Mouse (Mus musculus): ENCODE results near the gene Gm20716. TPM values are rescaled to one million over a fixed set of nuclear protein-coding genes. Genes with fewer than 3 reads are reported as not detected.

Gene Gm20716
- not detected in 2 replicates for polyA plus RNA-seq (2012)

DNA sequence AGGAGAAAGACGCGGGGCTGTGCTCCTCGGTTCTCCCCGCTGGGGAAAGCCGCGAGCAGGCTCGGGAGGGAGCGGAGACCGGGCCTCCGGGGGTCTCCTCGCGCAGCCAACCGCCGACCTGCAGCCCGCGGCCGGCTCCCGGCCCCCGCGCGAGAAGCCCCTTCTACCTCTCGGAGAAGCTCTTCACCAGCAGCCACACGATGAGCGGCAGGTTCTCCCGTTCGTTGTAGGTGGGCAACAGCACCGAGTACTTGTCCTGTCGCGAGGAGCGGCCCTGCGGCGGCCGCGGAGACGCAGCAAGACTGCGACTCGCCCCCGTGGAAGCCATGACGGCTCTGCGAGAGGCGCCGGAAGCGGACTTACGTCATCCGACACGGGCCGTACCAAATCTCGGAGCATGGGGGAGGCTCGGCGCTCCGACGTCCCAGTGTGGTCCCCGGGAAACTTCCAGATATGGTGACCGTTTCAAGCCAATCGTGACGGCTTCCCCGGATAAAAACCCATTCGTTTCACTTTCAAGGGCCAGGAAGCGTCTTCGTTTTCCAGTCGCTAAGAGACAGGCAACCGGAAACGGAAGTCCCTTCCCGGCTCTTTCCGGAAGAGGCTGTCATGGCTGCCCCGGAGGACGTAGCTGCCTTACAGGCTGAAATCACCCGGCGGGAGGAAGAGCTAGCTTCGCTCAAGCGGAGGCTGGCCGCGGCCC lies at the start of gene Gm20716, which contains the start of the genes Dpm1 and Mocs3:
TSS of gene Gm20716 (minus strand) at position 339 of the 703 bp plus-strand sequence.
TSS of gene Dpm1 (minus strand) at position 566 of the 703 bp plus-strand sequence.
TSS of gene Mocs3 (plus strand) at position 597 of the 703 bp plus-strand sequence.

DNA sequence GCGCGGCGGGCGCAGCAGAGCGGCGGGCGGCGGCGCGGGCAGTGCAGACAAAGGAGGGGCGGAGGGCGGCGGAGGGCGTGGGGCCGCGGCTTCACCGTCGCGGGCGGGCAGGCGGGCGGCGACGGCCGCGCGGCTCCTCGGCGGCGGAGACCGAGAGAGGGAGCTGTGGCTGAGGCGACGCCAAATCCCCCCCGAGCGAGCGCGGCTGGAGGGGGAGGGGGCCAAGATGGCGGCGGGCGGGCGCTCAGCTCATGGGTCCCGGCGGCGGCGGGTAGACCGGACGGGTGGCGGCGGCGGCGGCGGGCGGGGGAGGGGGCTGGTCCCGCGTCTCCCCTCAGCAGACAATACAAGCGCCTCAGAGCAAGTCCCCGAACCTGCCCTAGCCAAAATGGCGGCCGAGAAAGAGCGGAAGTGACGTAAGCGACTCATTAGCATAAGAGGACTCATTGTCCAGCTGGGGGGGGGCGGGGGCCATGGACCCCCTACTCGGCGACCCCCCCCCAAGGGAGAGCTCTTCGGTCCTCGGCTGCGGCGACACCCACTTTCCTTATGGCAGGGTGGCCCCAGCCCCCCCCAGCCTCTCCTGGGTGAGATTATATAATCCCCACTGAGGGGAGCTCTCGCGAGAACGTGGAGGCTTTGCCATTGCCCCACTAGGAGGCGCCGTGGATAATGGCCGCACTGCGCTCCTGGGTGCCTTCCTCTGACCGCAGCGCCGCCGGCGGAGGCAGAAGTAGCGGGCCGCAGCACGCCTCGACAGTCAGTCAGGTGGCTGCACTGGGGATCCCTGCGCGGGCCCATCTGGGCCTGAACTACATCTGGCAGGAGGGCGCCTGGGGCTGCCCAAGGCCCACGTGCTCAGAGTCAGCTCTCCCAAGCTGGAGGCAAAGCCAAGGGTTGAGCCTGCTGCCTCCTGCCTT lies 23.2 kb downstream of the Gm20716 start, which contains the start of gene Adnp:
TSS of gene Adnp (minus strand) at position 388 of the 920 bp plus-strand sequence.

Other genes with a start within 250 kb of the Gm20716 start
- 1.7 and 3.1 TPM in 2 replicates for gene Ripor3, start 219.7 kb downstream of the Gm20716 start, polyA plus RNA-seq (2012)
- 0.54 and 1.1 TPM in 2 replicates for gene Pard6b, start 149.4 kb downstream of the Gm20716 start, polyA plus RNA-seq (2012)
- 21.0 and 33.0 TPM in 2 replicates for gene Adnp, start 23.3 kb downstream of the Gm20716 start, polyA plus RNA-seq (2012)
- gene Dpm1, start 227 bp upstream of the Gm20716 start, polyA plus RNA-seq (2012), result 66.4 and 75.7 TPM in 2 replicates
- 14.6 and 17.4 TPM in 2 replicates for gene Mocs3, start 258 bp upstream of the Gm20716 start, polyA plus RNA-seq (2012)
- gene Kcng1, start 51.4 kb upstream of the Gm20716 start, polyA plus RNA-seq (2012), result 1.9 and 3.4 TPM in 2 replicates

Data from megakaryocyte-erythroid progenitor cell, adult 5 weeks (primary cell).